Mouse (Mus musculus): ENCODE results near the gene C330007P06Rik. TPM values are rescaled to one million over a fixed set of nuclear protein-coding genes. Genes with fewer than 3 reads are reported as not detected.
A peak's percentile ranks its signal among the peaks of the same experiment; 100 is the strongest.
"Not testable (repeated sequence)": the region's sequence is repeated elsewhere in the genome, so short reads cannot be mapped to it uniquely, and the experiment has no call there.

Gene C330007P06Rik
- total RNA-seq (2021) = 10 to 100 TPM; 39.5 to 41.1 TPM

DNA sequence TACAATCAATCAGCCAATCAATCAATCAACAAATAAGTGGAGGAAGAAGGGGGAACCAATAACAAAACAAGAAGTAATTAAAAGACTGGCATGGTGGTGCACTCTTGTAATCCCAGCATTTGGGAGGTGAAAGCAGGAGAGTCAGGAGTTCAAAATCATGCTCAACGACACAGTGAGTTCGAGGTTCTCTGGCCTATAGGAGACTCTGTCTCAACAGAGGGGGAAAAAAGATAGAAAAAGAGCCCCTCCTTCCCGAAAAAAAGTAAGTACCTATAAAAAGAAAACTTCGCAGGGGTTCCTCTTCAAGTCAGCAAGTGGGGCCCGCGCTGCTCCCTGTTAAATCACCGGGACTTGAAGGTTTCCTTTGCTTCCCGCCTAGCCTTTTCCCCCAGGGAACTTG is at the start of gene C330007P06Rik, which contains the start of gene Ube2a:
TSS of gene C330007P06Rik (minus strand) at position 347 of the 400 bp plus-strand sequence.
TSS of gene Ube2a (plus strand) at position 136 of the 400 bp plus-strand sequence.
- intact Hi-C loops (cut with DNase I) = no loop called here
- no peak for DNase-seq (ENCODE audit: low spot score in 2 of 2)

DNA sequence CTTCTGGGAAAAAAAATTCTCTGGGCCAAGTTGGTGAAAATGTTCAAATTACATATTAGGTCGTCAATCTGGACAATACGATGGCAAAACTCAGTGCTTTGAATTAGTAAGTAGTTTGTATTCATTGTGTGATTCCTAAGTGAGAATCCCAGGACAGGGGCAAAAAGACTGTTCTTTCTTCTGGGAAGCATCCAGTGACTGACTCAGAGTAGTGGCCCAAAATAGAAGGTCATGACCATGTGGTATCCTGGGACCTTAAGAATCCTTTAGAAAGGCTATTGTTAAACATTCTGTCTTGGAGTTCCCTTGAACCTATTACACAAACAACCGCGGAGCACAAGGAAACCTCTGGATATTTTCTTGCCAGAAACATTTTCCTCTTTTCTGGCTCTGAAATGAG is 47.4 kb upstream of the C330007P06Rik start:
- no peak for DNase-seq (ENCODE audit: low spot score in 2 of 2)
- intact Hi-C loops (cut with DNase I) = no loop called here

DNA sequence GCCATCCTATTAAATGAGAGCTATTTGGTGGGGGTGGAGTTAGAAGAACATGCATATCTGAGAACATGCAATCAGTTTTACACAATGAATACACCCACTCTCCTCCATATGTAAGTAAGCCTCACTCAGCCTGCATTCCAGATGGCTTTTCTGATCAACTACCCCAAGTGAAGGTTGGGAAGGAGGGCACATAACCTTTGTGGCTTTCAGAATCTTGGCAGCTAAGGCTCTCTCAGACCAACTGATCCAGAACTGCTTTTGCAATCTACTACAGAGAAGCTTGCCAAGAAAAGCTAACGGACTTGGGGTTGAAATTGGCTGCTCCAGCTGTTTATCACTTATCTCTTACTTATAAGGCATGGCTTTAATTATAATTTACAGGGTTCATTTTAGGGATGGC is 43.8 kb upstream of the C330007P06Rik start:
- intact Hi-C loops (cut with DNase I) = loop anchor here (5.0 kb wide), 1 partner anchor 105 kb away; no protein-coding TSS in a partner anchor
- DNase-seq (ENCODE audit: low spot score in 2 of 2) = no peak

DNA sequence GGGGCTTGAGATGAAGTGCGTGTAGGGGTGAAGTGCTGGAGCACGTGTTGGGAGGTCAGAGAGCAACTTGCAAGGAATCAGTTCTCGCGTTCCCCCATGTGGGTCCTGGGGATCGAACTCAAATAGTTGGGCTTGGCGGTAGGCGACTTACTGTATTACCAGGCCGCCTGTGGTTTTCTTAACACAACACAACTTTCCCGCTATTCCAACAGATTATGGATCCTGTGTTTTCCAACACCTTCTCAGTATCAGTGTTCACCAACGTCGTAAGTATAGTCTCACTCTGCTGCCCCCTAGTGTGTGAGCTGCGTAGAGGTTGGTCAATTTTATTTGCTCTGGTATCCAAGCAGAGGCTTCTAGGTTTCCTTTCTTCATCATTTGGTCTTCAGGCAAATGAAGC is 37.4 kb upstream of the C330007P06Rik start:
- intact Hi-C loops (cut with DNase I) = no loop called here
- peak; percentile 37 to 40 for DNase-seq (ENCODE audit: low spot score in 2 of 2)

DNA sequence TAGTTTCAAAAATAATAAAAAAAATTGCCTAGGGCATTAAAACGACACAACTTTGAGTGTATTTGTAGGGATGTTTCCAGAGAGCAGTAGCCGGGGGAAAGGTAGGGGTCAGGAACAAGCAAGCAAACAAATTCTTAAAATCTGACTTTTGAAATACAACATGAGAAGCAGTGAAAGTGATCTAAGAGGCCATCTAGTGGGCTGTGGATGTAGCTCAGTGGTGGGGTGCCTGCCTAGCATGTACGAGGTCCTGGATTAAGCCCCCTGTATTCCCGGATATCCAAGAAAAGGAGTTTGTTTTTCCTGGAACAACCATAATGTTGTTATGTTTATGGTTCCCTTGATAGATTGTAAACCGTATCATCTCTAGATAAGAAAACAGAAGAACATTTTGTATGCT is 32.6 kb upstream of the C330007P06Rik start:
- intact Hi-C loops (cut with DNase I) = loop anchor here (10.0 kb wide), 1 partner anchor 102 kb away; no protein-coding TSS in a partner anchor

DNA sequence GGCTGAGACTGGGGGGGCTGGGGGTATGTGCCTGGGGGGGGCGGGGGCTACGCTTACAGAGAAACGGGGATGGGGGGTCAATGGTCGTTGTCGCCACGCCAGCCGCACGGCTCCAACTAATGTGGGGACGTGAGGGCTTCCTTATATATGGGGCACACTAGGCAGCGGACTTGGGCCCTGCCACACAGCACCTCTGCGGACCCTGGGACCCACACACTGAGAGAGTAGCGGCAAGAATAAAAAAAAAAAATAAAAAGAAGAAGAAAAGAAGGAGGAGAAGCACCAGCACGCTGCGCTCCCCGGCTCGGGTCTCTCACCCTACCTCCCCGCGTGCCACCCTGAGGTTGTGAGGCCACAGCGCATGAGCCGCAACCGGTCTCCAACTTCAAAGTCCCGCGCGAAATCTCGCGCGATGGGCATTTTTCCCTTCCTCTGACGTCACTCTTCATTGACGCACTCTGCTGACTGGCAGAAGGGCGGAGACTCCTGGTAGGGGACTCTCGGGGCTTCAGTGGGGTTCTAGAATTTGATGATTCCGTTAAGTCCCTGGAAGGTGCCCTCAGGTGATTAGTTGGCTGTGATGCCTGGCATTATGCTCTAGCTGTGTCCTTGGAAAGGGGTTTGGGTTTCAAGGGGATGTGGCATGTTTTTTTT is 29.3 kb upstream of the C330007P06Rik start:
- intact Hi-C loops (cut with DNase I) = loop anchor here (5.0 to 10.0 kb wide), 2 partner anchors 71 to 98 kb away; no protein-coding TSS in a partner anchor

More for the DNA sequence above, 32.6 kb upstream of the C330007P06Rik start:
- DNase-seq (ENCODE audit: low spot score in 2 of 2) = no peak

DNA sequence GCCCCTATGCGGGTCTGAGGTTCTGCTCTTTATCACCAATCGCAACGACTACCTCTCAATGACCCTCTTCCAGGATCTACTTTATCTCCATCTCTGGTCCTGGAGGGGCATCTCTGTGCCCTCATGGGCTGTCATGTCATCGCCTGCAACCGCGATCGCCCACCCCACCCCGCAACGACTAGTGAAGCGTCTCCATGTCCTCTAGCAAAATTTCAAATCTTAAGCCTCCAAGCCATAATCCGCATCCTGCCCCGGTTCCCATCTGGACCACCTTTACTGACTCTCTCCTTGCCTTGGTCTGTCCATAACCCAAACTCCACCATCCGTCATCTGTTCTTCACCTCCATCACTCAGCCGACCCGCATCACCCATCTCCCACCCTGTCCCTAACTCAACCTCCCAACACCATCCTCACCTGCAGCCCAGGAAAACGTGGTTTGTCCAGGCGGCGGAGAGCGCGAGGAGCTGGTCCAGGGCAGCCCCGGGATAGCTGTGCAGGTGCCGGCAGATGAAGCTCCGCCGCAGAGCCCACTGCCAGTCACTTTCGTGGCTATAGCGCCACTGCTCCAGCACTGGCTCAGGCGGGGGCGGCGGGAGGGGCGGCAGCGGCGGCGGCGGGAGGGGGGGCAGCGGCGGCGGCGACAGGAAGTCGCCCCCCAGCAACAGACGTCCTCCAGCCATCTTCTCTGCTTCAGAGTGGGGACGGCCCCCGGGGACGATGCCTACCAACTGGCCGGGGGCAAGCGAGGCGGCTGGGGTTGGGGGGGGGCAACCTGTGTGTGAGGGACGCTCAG is 28.6 kb upstream of the C330007P06Rik start, which contains the start of gene Nkrf:
TSS of gene Nkrf (minus strand) at position 579 of the 794 bp plus-strand sequence.
- intact Hi-C loops (cut with DNase I) = loop anchor here (5.0 to 10.0 kb wide), 2 partner anchors 70 to 98 kb away; no protein-coding TSS in a partner anchor
- DNase-seq (ENCODE audit: low spot score in 2 of 2) = peak; percentile 41 to 49

More for the DNA sequence above, 29.3 kb upstream of the C330007P06Rik start:
- peak; percentile 89 to 96 for DNase-seq (ENCODE audit: low spot score in 2 of 2)

DNA sequence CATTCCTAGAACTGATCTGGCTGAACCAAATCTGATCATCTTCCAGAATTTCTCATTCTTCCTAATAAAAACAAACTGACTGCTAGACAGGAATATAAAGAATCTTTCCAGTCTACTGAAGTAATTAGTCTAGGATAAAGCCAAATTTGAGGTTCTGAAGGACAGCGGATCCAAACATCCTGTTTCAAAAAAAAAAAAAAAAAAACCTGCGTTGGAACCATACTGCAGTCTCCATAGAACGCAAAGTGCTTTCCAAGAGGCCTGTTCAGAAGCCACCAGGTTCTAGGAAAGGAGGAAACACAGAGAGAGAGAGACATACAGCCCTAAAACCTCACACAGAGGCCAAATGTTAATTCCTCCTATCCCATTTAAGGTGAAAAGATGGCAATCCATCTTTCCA is 27.7 kb upstream of the C330007P06Rik start:
- intact Hi-C loops (cut with DNase I) = loop anchor here (5.0 to 10.0 kb wide), 2 partner anchors 69 to 97 kb away; no protein-coding TSS in a partner anchor
- no peak for DNase-seq (ENCODE audit: low spot score in 2 of 2)

DNA sequence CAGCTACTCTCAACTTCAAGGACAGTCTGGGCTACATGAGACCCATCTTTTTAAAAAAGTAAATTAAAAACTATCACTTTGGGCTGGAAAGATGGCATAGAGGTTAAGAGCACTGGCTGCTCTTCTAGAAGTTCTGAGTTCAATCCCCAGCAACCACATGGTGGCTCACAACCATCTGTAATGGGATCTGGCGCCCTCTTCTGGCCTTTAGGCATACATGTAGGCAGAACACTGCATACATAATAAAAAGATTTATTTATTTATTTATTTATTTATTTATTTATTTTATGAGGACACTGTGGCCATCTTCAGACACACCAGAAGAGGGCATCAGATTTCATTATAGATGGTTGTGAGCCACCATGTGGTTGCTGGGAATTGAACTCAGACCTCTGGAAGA is 25.0 kb upstream of the C330007P06Rik start:
- intact Hi-C loops (cut with DNase I) = not testable (repeated sequence)

DNA sequence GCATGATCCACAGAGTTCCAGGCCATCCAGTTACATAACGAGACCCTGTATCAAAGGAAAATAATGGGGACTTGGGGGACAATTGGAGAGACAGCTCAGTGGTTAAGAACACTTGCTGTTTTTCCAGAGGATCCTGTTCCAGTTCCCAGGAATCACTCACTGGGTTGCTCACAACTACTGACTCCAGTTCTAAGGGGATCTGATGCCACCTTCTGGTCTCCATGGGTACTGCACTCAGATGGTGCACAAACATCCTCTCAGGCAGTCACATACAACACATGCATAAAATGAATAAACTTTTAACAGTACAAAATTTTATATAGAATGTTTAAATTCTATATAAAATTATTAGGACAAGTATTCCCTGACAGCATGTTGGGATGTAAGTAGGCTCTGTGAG is 10.8 kb upstream of the C330007P06Rik start:
- intact Hi-C loops (cut with DNase I) = no loop called here
- no peak for DNase-seq (ENCODE audit: low spot score in 2 of 2)

More for the DNA sequence above, 25.0 kb upstream of the C330007P06Rik start:
- DNase-seq (ENCODE audit: low spot score in 2 of 2) = not testable (repeated sequence)

DNA sequence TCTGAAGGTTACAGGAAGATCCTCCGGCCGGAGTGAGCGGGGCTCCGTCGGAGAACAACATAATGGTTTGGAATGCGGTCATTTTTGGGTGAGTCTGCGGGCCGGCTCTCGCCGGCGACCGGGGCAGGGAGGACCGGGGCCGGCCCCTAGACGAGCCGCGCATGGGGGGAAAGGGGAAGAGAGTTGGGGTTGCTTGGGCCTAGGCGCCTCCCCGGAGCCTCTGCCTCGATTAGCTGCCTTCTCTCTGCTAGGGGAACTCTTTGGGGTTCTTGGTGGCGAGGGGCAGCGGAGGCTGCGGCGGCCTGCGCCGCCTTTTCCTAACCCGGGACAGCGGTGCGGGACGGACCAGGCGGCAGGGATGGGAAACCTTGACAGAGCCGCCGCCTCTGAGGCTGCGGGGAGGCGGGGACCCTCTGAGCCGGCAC is 805 bp upstream of the C330007P06Rik start:
- no peak for DNase-seq (ENCODE audit: low spot score in 2 of 2)
- intact Hi-C loops (cut with DNase I) = no loop called here

DNA sequence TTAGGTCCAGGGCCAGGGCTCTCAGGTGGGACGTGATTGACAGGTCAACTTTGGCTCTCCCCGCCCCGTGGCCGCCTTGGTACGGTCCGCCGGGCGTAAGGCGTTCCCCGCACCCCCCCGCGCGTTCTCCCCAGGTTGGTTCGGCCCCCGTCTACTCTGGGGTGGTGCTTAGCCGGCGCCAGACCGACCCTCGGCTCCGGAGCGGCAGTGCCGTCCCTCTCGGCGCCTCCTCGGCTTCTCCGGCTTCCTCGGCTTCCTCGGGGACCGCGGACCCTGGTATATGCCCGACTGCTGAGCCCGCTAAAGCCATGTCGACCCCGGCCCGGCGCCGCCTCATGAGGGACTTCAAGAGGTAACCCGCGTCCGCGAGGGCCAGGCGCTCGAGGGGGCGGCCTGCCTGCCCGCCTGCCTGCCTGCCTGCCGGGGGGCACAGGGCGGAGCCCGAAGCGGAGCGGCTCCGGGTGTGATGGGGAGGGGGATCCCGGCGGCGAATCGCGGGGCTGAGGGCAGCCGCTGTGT is 326 bp upstream of the C330007P06Rik start:
- intact Hi-C loops (cut with DNase I) = no loop called here
- DNase-seq (ENCODE audit: low spot score in 2 of 2) = peak; percentile 80 to 81

DNA sequence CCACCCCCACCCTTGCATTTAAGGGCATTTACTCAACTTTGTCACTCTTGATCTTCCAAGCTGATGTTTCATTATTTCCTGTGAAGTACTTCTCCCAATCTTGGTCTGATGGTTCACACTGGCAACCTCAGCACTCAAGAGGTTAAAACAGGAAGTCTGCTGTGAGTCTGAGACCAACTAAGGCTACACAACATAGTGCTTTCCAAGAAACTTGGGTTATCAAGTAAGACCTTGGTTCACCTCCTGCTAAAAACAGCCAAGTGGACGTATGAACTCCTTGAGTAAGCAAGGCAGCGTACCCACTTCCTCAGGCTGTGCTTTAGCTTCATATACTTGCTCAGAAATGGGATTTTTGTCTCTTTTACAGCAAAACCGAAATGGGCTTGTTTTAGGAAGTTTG is 3.5 kb downstream of the C330007P06Rik start:
- intact Hi-C loops (cut with DNase I) = no loop called here
- DNase-seq (ENCODE audit: low spot score in 2 of 2) = no peak

DNA sequence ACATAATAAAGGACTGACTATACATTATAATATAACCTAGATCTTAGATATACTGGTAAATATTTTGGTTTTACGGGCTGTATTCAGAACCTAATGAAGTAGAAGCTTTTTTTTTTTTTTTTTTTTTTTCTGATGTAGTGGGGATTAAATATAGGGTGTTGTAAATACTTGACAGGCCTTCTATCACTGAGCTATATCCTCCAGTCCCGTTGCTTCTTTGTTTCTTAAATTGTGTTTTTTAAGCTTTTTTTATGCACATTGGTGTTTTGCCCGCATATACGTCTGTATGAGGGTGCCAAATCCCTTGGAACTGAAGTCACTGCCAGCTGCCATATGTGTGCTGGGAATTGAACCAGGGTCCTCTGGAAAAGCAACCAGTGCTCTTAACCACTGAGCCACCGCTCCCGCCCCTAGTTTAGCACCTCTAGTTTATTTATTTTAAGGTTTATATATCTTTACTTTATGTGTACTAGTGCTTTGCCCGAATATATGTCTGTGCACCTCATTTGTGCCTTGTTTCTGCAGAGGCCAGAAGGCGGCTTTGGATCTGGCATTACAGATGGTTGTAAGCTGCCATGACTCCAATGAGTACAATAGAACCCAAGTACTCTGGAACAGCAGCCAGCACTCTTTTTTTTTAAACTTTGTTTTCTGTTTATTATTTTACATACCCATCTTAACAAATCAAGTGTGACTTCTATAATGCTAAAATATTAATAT is 9.1 kb downstream of the C330007P06Rik start:
- intact Hi-C loops (cut with DNase I) = no loop called here
- no peak for DNase-seq (ENCODE audit: low spot score in 2 of 2)

DNA sequence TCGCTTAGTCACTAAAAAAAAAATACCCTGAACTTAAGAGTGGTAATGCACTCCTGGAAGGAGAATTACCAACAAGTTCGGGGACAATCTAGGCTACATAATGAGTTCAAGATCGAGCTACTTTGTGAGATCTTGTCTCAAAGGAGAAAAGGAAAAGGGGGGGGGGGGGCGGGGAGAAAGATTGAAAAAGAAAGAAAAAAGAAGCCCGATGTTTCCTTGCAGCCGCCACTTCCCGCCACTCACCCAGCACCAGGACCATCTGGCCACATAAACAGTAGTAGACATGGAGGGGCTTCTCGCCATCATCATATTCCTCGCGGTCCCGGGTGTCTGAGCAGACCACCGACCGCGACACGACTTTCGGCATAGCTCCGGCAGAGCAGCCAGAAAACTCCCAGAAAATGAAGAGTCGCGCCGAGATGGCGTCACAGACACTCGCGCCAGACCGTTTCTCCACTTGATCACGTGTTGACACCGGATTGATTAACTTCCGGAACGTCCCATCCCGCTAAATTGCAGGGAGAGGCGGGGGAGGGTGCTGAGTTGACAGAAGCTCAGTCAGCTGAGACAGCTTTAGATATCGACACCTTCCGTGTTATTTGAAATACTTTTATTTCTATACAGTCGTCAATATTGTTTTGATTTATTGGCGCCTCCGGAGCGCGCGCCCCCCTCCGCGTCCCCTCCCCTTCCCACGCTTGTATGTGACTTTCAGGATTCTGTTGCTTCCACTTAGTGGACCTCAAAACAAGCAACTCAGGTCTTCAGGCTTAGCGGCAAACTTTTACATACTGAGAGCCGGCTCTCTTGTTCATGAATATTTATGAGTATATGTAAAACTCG is 9.9 kb downstream of the C330007P06Rik start:
- DNase-seq (ENCODE audit: low spot score in 2 of 2) = peak; percentile 82 to 88
- intact Hi-C loops (cut with DNase I) = no loop called here

DNA sequence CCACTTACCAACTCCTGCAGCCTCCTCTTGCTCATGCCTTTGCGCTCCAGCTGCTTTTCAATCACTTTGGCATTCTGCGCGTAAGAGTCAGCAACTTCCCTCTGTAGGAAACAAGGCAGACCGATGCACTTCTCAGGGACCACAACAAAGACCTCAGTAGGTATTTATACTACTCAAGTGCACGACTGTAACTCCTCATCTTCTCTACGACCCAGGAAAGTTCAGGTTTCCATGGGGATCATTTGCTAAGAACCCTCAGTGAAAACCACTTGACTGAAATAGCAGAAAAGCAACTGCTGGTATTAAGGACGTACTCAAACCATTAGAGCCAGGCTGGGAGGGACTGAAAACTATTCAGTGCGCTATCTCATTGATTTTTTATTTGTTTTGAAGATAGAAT is 21.3 kb downstream of the C330007P06Rik start:
- intact Hi-C loops (cut with DNase I) = no loop called here
- DNase-seq (ENCODE audit: low spot score in 2 of 2) = no peak

DNA sequence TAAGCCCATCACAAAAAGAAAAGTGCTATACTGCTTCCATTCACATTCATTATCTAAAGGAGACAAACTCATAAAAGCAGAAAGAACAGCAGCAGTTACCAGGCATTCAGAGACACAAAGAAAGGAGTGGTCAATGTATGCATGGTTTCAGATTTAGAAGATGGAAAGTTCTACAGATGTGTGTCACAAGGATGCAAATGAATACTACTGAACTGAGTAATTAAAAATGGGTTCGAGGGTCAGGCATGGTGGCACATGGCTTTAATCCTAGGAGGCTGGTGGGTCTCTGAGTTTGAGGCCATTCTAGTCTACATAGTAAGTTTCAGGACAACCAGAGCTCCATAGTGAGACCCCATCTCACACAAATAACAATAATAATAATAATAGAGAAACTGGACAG is 26.8 kb downstream of the C330007P06Rik start:
- intact Hi-C loops (cut with DNase I) = no loop called here
- no peak for DNase-seq (ENCODE audit: low spot score in 2 of 2)

DNA sequence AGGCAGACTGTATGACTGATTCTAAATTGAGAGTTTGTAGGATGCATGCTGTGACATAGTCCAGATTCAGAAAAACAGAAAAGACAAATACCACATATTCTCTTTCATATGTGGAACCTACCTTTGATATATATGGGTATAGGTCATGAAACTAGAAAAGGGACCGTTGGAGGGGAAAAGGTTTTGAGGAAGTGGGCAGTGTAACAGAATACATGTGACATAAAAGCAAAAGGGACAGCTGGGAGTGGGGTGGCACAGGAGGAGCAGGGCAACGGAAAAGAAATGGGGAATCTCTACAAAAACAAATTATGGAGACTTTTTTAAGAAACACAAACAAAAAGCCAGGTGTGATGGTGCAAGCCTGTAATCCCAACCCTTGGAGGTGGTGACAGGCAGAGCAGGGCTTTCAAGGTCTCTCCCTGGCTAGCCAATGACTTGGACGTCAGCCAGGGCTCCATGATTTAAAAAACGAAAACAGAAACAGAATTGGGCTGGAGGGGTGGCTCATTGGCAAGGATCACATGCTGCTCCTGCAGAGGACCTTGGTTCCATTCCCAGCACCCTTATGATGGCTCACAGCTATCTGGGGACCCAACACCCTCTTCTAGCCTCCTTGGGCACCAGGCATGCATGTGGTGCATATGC is 30.4 kb downstream of the C330007P06Rik start:
- intact Hi-C loops (cut with DNase I) = no loop called here
- no peak for DNase-seq (ENCODE audit: low spot score in 2 of 2)

All from left cerebral cortex, postnatal 25 days (tissue).